Mouse (Mus musculus): Measurements from ENCODE around the gene Lgals12.

The Lgals12 gene

DNA sequence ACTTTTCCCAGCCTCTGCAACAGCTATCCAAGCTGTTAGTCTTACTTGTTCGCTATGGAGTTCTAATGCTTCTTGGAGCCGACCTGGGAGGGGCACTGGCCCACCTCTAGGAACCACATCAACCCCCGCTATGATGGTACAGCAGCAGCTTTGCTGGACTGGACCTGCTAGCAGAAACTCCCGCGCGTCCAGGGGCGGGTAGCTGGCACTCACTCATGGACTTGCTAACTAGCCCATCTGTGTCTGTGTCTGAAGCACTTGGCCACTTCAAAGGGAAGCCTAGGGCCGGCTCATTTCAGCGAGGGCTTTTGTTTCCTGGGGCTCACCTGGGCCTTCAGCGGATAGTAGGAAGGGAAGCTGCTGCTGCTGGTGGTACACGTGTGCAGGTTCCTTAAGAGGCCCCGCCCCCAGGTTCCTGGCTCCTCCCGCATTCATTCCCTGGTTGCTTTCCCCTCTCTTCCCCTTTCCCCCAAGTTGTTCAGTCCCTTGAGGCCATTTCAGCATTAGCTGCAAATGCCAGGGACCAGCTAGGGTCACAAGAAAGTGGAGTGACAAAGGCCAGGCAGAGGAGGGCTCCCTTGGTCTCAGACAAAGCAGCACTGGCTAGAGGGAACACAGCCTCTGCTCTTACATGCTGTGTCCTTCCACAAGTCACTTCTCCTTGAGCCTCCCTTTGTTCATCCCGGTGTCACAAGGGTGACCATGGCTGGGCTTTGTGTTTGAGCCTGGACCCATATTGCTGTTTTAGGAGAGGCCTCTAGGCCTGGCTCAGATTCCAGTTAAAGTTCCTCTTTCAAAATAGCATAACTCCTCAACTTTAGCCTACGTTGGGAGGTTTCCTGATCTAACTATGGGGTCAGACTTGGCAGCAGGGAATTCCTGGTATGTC lies at the start of gene Lgals12:
Gene Lgals12, minus strand, starts transcription at position 393 of the 889 bp plus-strand sequence.
- ATAC-seq (ENCODE audit: low TSS enrichment): peak; percentile 81

- no peak for ATAC-seq (ENCODE audit: low TSS enrichment)
Measured at GRCm38 (mm10) chr19:7648913-7649666, 42.1 kb upstream of the Lgals12 start.

DNA sequence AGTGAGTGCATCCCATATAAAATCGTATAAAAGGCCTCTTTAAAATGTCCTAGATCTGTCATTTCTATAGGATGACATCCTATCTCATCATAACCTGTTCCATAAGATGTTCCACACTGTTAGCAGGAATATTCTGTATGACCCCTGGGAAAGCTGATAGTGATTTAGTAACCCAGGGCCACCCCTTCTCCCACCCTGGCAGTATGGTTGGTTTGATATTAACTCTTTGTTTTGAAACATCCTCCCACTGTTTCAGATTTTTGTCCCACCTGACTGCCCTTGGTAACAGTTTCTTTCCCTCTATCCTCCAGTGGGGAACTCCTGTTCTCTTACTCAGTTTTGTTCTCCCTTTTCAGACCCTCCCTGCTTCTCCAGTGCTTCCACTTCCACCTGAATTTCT lies 26.8 kb upstream of the Lgals12 start:
- ATAC-seq (ENCODE audit: low TSS enrichment): no peak

GRCm38 (mm10) chr19:7633021-7633420 lies 26.0 kb upstream of the Lgals12 start:
- no peak for ATAC-seq (ENCODE audit: low TSS enrichment)

- peak; percentile 76 for ATAC-seq (ENCODE audit: low TSS enrichment)
Measured at GRCm38 (mm10) chr19:7617696-7618095, 10.7 kb upstream of the Lgals12 start.

DNA sequence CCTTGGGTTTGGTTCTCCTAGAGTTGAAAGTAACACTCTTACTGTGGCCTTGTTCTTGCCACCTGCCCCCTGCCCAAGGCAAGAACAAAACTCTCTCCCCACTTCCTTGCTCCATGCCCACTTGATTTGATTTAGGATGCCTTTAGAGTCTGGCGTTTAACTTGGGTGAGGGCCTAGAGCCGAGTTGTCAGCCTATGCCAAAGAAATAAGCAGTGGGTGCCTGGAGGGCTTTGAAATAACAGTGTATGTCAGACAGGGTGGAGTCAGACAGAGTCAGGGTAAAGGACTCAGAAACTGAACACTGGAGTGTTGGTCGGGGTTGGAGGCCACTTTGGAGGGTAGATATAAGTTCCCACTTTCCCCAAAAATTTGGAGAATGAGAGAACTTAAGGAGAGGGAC lies 10.1 kb upstream of the Lgals12 start:
- no peak for ATAC-seq (ENCODE audit: low TSS enrichment)

- no peak for ATAC-seq (ENCODE audit: low TSS enrichment)
Measured at GRCm38 (mm10) chr19:7616231-7616930, 9.4 kb upstream of the Lgals12 start.

DNA sequence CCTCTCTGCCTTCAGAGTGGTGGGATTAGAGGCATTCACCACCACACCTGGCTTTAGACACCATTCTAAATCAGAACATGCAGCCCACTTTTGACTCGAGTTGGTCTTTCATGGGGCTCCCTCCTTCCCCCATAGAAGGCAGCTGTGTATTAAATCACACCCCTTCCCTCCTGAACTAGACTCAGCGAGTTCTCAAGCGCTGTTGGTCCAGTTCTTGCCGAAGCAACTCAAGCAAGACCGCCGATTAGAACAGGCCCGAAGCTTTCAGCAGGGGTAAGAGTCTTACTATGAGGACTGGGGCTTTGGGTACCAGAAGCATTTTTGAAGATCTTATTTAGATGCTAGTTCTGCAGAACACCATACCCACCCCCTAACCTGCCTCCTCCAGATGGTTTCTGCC lies 6.2 kb upstream of the Lgals12 start:
- ATAC-seq (ENCODE audit: low TSS enrichment): no peak

DNA sequence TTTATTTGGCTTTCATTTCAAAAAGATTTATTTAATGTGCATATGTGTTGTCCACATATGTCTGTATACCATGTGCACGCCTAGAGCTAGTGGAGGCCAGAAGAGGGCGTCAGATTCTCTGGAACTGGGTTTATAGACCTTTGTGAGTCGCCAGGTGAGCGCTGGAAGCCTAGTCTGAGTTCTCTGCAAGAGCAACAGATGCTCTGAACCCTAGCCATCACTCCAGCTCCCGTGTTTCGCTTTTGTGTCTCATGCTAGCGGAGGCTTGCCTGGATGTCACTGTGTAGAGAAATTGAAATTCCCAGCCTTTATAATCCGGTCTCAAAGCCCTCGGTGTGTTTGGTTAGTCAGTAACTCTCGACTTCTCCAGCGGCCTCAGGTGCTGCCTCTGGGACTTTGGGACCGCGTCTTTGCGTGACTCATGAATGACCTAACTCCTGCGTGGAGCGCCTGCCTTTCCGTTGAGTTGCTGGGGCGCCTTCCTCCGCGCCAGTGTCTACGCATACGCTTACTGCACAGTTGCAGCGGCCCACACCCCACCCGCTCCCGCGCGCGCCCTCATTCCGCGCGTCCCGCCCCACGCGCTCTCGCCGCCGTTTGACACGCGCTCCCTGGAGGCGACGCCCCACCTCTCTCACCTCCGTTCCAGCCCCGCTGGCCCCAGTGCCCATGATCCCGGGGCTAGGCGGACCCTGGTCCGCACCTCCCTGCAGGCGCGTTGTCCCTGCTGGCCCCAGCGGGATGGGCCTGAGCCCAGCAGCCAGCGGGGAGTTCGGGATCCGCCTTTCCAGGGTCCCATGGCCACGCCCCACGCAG lies 5.2 kb upstream of the Lgals12 start, which contains the start of gene Hrasls5:
Gene Hrasls5, plus strand, starts transcription at position 600 of the 816 bp plus-strand sequence.
- ATAC-seq (ENCODE audit: low TSS enrichment): peak; percentile 86

- no peak for ATAC-seq (ENCODE audit: low TSS enrichment)
Measured at GRCm38 (mm10) chr19:7607690-7608201, 753 bp upstream of the Lgals12 start.

DNA sequence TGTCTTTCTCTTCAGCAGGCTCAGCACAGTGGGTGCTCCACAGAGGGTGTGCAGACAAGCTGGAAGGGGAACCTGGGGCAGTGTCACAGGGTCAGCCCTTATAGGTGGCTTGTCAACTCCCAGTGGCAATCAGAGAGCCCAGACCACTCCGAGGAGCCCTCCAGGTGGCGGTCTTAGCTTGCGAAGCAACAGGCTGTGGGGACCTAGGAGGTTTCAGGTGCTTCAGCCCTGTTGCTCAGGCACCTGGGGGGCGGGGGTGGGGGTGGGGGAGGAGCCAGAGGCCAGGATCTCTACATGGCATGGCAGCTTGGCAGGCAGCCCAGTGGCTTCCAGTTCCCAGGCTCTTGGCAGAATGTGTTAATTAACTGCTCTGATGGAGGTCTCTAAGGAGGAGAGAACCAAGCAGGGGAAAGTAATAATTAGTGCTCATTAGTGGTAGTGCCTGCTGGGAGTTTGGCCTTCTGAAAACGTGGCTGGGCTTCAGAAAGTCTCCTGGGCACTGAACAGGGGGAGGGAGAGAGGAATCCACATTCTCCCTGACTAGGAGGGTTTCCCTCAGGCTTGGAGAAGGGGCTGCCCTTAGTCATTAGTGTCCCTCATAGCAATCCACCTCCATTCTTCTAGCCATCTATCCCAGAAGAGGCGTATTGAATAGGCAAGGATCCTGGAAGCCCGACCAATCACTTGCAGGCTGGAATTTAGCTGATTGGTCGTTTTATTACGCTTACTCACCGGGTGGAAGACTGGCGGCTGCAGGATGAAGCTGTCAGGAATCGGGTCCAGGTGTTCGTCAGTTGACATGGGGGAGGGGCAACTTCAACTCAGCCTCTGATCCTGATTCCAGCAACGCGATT lies 836 bp downstream of the Lgals12 start:
- ATAC-seq (ENCODE audit: low TSS enrichment): peak; percentile 62

- ATAC-seq (ENCODE audit: low TSS enrichment): no peak
Measured at GRCm38 (mm10) chr19:7605013-7605412, 2.0 kb downstream of the Lgals12 start.

DNA sequence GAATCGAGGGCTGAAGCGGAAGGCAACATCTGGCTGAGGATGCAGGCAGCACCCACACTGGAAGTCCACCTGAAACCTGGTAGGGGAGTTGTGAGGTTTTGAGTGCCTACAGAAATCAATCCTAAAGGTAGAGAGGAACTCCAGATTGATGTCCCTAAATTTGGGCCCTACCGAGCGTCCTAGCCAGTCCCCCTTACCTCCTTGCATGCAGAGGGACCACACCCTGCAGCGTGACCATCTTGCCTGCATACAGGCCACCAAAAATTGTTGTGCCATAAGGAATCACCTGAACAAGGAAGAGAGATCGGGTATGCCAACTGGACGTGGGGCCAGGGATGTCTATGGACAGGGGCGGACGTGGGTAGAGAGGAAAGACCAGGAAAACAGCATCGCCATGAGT lies 2.9 kb downstream of the Lgals12 start:
- ATAC-seq (ENCODE audit: low TSS enrichment): no peak

DNA sequence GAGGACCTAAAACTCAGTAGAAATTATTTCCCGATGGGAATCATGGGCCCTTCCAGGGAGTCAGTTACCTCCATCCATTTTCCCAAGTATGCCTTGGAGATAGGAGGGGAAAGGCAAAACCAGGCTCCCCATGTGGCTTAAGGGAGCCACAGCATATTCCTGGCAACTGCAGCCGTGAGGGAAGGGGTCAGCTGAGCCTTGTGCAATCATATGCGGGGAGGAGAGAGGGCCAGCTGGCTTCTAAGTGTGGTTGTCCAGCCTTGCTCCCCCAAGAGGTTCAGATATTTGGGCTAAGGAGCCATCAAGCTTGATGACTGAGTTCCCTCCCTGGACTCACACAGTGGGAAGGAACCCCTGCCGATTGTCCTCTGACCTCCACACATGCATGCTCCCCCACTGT lies 5.4 kb downstream of the Lgals12 start:
- no peak for ATAC-seq (ENCODE audit: low TSS enrichment)

- ATAC-seq (ENCODE audit: low TSS enrichment): no peak
Measured at GRCm38 (mm10) chr19:7598481-7598880, 8.5 kb downstream of the Lgals12 start.

DNA sequence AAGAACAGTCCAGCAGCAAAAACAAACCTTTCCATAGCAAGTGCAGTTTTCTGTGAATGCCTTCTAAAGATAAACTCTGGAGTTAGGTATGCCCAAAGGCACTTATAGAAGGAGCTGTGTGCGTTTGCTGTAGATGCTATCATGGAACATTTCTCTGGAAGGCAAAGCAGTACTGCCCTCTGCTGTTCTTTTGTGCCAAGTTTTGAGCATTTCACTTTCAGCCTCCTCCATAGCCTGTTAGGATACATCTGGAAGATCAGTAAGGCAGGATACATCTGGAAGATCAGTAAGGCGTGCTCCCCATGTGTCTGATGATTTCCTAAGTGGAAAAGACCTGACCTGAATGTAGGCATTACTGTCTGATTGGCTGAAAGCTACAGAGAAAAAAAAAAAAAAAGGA lies 11.5 kb downstream of the Lgals12 start:
- peak; percentile 93 for ATAC-seq (ENCODE audit: low TSS enrichment)

GRCm38 (mm10) chr19:7592018-7592417 lies 15.0 kb downstream of the Lgals12 start:
- ATAC-seq (ENCODE audit: low TSS enrichment): no peak

GRCm38 (mm10) chr19:7590795-7591194 lies 16.2 kb downstream of the Lgals12 start:
- no peak for ATAC-seq (ENCODE audit: low TSS enrichment)

- ATAC-seq (ENCODE audit: low TSS enrichment): no peak
Measured at GRCm38 (mm10) chr19:7585764-7586163, 21.2 kb downstream of the Lgals12 start.

DNA sequence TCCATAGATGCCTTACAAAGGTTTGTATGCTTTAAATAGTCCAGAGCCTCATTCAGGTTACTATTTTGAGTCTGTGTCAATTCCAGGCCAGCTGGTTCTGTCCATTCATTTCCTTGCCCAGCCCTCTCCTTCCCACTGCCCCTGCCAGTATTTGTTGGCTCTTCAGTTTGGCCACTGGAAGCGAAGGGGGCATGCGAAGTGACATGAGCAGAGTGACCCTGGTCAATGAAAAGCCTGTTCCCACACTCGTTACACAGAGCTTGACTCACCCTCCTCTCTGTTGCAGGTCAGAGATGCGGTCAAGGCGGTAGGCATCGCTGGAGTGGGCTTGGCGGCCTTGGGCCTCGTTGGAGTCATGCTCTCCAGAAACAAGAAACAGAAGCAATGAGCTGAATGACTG lies 21.7 kb downstream of the Lgals12 start:
- no peak for ATAC-seq (ENCODE audit: low TSS enrichment)
